Mouse (Mus musculus) C2C12 (cell line): ENCODE measurements around the gene Ap1g2.

Source experiments
- CEBPB ChIP-seq: IDR thresholded peaks from one replicate; pipeline ENCODE4 v1.6.1; 2011; ENCODE audit warnings: low read depth, mild to moderate bottlenecking, control low read depth, moderate library complexity
- CTCF ChIP-seq: IDR thresholded peaks from one replicate; pipeline ENCODE4 v1.5.1; 2011; ENCODE audit not compliant: control insufficient read depth, insufficient read depth, insufficient read length
- MYOD1 ChIP-seq: IDR thresholded peaks from one replicate; pipeline ENCODE4 v1.6.1; 2011; ENCODE audit warnings: low read depth; ENCODE audit not compliant: control insufficient read depth, insufficient read length
- USF1 ChIP-seq: IDR thresholded peaks from one replicate; pipeline ENCODE4 v1.6.1; 2011; ENCODE audit warnings: low read depth, mild to moderate bottlenecking, control low read depth, moderate library complexity

DNA sequence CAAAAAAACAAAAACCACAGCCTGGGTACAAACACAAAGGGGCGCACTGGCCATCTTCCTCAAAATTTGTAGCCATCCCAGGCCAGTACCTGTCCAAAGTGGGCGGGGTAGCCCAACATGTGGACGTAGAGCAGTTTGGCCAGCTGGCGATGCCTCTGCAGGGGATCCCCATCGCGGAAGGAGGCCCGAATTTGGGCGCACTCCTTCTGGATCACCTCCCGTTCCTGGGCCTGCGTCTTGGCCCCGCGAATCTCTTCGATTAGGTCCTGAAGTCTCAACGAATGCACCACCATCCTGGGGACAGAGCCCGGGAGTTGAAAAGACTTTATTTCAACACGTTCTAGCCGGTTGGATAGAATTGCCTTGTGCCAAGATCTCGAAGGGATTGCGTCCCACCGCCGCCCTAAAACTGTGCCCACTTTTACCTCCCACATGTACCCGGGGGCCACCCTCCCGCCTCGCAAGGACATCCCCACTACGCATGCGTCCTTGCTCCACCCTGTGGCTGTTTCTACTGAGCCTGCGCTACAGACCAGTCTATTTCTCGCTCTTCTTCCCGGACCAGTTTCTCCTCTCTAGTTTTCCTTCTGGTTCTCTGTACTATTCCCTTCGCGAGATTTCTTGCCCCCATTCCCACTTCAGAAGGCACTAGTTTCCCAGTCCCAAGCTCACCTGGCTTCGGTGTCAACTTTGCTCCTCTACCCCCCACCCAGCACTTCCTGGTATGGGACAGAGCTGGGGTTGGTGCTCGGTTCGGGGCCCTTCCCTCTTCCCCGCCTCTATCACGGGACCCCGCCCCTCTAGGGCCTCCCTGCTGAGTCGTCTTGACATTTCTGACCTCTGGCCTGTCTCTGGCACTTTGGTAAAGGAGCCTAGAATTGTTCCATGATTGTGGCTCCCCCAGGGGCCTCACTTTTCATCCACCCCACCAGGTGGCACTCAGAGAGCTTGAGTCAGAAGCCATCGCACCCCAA is at the start of gene Ap1g2:
- TF ChIP-seq USF1 (no peak), CTCF (no peak), CEBPB (no peak), MYOD1 (no peak)
